Mouse (Mus musculus): ENCODE results near the gene Wfdc21.

Gene Wfdc21

GRCm38 (mm10) chr11:83802166-83802565, 55.4 kb downstream of the Wfdc21 start:
- no peak for DNase-seq (ENCODE audit: low spot score in 2 of 2)
